Mouse (Mus musculus): ENCODE results near the gene a. TPM values are rescaled to one million over a fixed set of nuclear protein-coding genes. Genes with fewer than 3 reads are reported as not detected.

Gene a
- 3.9 and 5.1 TPM in 2 replicates for polyA plus RNA-seq (2012; rRNA removed)

GRCm38 (mm10) chr2:154790656-154791483 is at the start of gene a, which contains the start of gene Raly:
a (plus strand) TSS chr2:154791402.
Raly (plus strand) TSS chr2:154791096.

GRCm38 (mm10) chr2:154769930-154770329 is 21.3 kb upstream of the a start, which contains the start of gene Gm14214:
Gm14214 (minus strand) TSS chr2:154770030.

DNA sequence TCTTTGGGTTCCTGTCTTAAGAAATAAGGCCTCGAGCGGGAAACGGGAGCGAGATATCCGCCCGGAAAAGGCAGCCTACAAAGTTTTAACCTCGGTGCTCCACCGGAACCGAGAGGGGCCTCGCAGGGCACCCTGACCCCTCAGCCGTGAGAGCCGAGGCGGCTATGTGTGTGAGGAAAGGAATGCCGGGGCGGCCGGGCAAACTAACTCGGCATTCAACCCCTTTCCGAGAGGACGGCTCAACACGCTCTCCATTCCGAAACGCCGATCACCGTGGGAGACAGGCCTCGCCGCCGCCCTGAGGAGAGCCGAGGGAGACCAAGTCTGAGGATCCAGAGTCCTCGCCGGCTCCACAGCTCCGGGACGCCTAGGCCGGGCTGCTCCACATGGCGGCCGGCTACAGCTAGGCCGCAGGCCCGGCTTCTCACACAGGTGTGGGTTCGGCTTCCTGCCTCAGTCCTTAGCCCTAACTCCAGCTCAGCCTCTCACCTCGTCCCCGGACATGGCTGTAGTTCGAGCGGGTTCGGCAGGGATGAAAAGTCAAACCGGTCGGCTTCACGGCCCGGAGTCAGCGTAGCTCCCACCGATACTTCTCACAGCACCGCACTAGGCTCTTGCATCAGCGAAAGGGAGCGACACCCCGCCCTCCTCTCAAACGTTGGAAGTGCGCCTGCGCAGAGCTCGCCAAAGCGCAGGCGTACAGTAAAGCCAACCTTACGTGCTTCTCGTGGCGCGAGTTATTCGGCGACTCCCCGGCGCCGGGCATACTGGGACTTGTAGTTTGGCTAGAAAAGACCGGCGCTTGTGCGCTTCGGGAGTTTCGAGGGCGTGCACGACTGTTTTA is 101.2 kb downstream of the a start, which contains the start of gene Eif2s2:
Eif2s2 (minus strand) TSS at position 735 of the 844 bp plus-strand sequence.

DNA sequence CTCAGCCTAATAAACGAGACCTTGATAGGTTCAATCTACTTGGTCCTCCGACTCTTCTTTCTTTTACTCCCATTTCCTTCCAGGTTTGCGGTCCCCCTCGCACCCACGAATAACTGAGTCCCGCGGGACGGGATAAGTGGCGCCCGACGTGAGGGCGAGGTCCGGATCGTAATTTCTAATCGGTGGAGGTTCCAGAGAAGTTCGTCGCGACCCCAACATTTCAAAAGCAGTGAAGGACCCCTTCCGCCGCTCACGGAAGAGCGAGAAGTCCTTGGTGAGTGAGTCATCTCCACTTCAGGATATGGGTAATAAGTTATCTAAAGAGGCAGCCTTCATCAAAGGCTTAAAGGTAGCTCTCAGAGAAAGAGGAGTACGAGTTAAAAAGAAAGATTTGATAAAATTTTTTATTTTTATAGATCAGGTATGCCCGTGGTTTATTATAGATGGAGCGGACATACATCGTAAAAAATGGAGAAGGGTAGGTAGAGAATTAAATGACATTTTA is 227.1 kb downstream of the a start, which contains the start of gene Gm14226:
Gm14226 (plus strand) TSS at position 16 of the 505 bp plus-strand sequence.

DNA sequence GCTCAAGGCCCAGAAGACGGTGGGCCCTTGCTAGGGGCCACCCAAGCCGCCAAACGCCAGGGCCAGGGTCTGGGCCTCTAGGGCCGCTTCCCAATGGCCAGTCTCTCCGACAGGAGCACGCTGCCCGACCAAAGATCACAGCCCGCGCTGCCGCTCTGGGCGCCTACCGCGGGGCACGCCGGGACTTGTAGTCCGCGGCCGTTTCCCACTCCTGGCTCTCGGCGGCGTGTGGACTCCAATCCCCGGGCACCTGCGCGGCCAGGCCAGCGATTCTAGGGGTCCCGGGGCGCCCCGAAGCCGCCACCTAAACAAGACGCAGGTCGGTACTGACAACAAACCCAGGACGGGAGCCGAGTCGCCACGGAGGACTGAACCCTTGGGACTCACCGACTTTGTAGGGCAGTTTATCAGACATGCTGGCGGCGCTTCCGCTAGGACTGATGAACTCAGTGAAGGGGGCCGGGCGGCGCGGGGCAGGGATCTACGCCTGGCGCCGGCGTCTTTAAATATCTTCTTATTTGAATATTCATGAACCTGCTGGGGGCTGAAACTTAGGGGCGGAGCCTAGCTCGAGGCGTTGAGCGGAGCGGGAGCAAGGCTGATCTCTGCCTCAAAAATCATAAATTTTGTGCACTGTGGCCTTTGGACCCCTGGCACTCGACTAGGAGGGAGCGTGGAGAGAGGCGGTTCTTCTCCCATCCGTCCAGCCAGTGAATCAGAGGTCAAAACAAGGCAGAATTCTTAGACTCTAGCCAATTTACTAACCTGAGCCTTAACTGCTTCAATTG is 283.0 kb downstream of the a start, which contains the start of gene Ahcy:
Ahcy (minus strand) TSS at position 520 of the 788 bp plus-strand sequence.

Other genes starting within 250 kb of the a start
- 1.4 and 1.5 TPM in 2 replicates for gene 1700003F12Rik, start 244.3 kb upstream of the a start, polyA plus RNA-seq (2012; rRNA removed)
- 0.08 and 0.18 TPM in 2 replicates for gene Actl10, start 239.6 kb upstream of the a start, polyA plus RNA-seq (2012; rRNA removed)
- 15.2 and 18.6 TPM in 2 replicates for gene Necab3, start 232.5 kb upstream of the a start, polyA plus RNA-seq (2012; rRNA removed)
- 7.7 and 7.9 TPM in 2 replicates for gene E2f1, start 221.5 kb upstream of the a start, polyA plus RNA-seq (2012; rRNA removed)
- 12.8 and 13.0 TPM in 2 replicates for gene Pxmp4, start 187.7 kb upstream of the a start, polyA plus RNA-seq (2012; rRNA removed)
- gene Zfp341, start 178.1 kb upstream of the a start, polyA plus RNA-seq (2012; rRNA removed): 16.1 and 18.0 TPM in 2 replicates
- gene 4930519P11Rik, start 178.0 kb upstream of the a start, polyA plus RNA-seq (2012; rRNA removed): 0.19 and 0.41 TPM in 2 replicates
- gene Chmp4b, start 139.7 kb upstream of the a start, polyA plus RNA-seq (2012; rRNA removed): 255 and 259 TPM in 2 replicates
- gene Gm14214, start 21.4 kb upstream of the a start, polyA plus RNA-seq (2012; rRNA removed): not detected in 2 replicates
- 245 and 247 TPM in 2 replicates for gene Raly, start 306 bp upstream of the a start, polyA plus RNA-seq (2012; rRNA removed)
- 58.7 and 62.8 TPM in 2 replicates for gene Eif2s2, start 101.5 kb downstream of the a start, polyA plus RNA-seq (2012; rRNA removed)
- gene Gm14226, start 226.9 kb downstream of the a start, polyA plus RNA-seq (2012; rRNA removed): 0.08 and 0.12 TPM in 2 replicates